Mouse (Mus musculus) embryonic facial prominence, embryonic 11.5 days (tissue): ENCODE measurements around the gene Tmem206. TPM values are rescaled to one million over a fixed set of nuclear protein-coding genes. Genes with fewer than 3 reads are reported as not detected.

Experiments
- ATAC-seq: fragments of 200-750 bp; cut with Nextera tagmentation; replicated peaks from 2 replicates; pipeline ENCODE4 v1.8.0; 2017; ENCODE audit warnings: low read depth; ENCODE audit not compliant: insufficient number of reproducible peaks, low FRiP score, low TSS enrichment
- DNase-seq: peaks from one replicate; pipeline ENCODE4 v3.0.0-alpha.2; 2015; ENCODE audit warnings: low spot score
- H3K27ac ChIP-seq: fragments of 300-500 bp; sonication (generic); replicated peaks from 2 replicates; pipeline ENCODE4 v1.5.1; 2014; ENCODE audit warnings: mild to moderate bottlenecking, low read depth, low read length, control low read depth
- H3K27me3 ChIP-seq: fragments of 300-500 bp; sonication (generic); 2 replicates; pipeline ENCODE4 v1.6.1; 2014; ENCODE audit warnings: mild to moderate bottlenecking, low read length, moderate library complexity, mixed read lengths; ENCODE audit not compliant: control insufficient read depth, insufficient read depth
- H3K36me3 ChIP-seq: fragments of 300-500 bp; sonication (generic); replicated peaks from 2 replicates; pipeline ENCODE4 v1.6.1; 2014; ENCODE audit warnings: low read depth, mild to moderate bottlenecking, low read length, moderate library complexity, mixed read lengths; ENCODE audit not compliant: control insufficient read depth, insufficient read depth
- H3K4me1 ChIP-seq: fragments of 300-500 bp; sonication (generic); 2 replicates; pipeline ENCODE4 v1.6.1; 2014; ENCODE audit warnings: low read length, mixed read lengths; ENCODE audit not compliant: control insufficient read depth, insufficient read depth
- H3K4me2 ChIP-seq: fragments of 300-500 bp; sonication (generic); 2 replicates; pipeline ENCODE4 v1.6.1; 2014; ENCODE audit warnings: low read depth, mild to moderate bottlenecking, control low read depth, low read length, moderate library complexity
- H3K4me3 ChIP-seq: fragments of 300-500 bp; sonication (generic); 2 replicates; pipeline ENCODE4 v1.5.1; 2014; ENCODE audit warnings: low read depth, low read length, control low read depth
- H3K9ac ChIP-seq: fragments of 300-500 bp; sonication (generic); replicated peaks from 2 replicates; pipeline ENCODE4 v1.6.1; 2014; ENCODE audit warnings: mild to moderate bottlenecking, control low read depth, low read length
- H3K9me3 ChIP-seq: fragments of 300-500 bp; sonication (generic); replicated peaks from 2 replicates; pipeline ENCODE4 v1.6.1; 2016; ENCODE audit warnings: mild to moderate bottlenecking, low read length, inconsistent platforms, mixed read lengths; ENCODE audit not compliant: control insufficient read depth
- WGBS: fragments of 180-500 bp; shearing (Covaris S2); extraction: QIAGEN DNeasy Blood & Tissue Kit; methylation state at CpG from one replicate; pipeline ENCODE4 v1.1.7; 2014; 5-methylcytosine and 5-hydroxymethylcytosine counted together
- polyA plus RNA-seq: library from polyadenylated mRNA; unstranded; fragments of >200 nt; fragmentation: Nextera tagmentation; extraction: Ambion mirVana; gene quantifications from 2 replicates; pipeline ENCODE4 v1.2.1, GENCODE M21; 2014

Tmem206 gene
- polyA plus RNA-seq, 1 experiment from 2014 or later: 29.6 TPM

- H3K4me3 ChIP-seq: peak overlapping the region; percentile 88
- peak; percentile 49 for DNase-seq
- 0 out of 2 replicates have a peak overlapping the region, but pooled peaks have one; percentile 41 for H3K27ac ChIP-seq
- ATAC-seq: peak; percentile 58; the same call in 1 of the 2 replicates
- H3K9ac ChIP-seq: peak overlapping the region; percentile 86
- H3K27me3 ChIP-seq: no peaks in the 10 kb centered on the region
- no peaks in the 10 kb centered on the region for H3K4me1 ChIP-seq
- H3K9me3 ChIP-seq: no peaks in the 10 kb centered on the region
- peak overlapping the region; percentile 95 for H3K4me2 ChIP-seq
- H3K36me3 ChIP-seq: no peaks in the 10 kb centered on the region
- 2% methylated on average over 28 of the region's 35 CpGs for WGBS
These were observed 646 bp downstream of the Tmem206 start for GRCm38 (mm10) chr1:191326233-191326882.

GRCm38 (mm10) chr1:191327258-191327657 is 1.5 kb downstream of the Tmem206 start:
- Histone ChIP-seq H3K9ac (no peak overlapping the region), H3K27ac (no peak overlapping the region), H3K4me3 (no peak overlapping the region), H3K9me3 (no peaks in the 10 kb centered on the region), H3K36me3 (no peaks in the 10 kb centered on the region; the same call in 1 of the 2 replicates), H3K27me3 (no peaks in the 10 kb centered on the region), H3K4me2 (no peak overlapping the region), H3K4me1 (no peaks in the 10 kb centered on the region)
- DNase-seq: no peak
- 82% methylated on average over 8 of the region's 8 CpGs for WGBS
- ATAC-seq: no peak

- no peak overlapping the region for H3K27ac ChIP-seq
- ATAC-seq (no peak), DNase-seq (no peak)
- no peaks in the 10 kb centered on the region for H3K27me3 ChIP-seq
- H3K4me2 ChIP-seq: no peak overlapping the region
- no peaks in the 10 kb centered on the region for H3K9me3 ChIP-seq
- H3K36me3 ChIP-seq: no peaks in the 10 kb centered on the region; the same call in 1 of the 2 replicates
- no peak overlapping the region for H3K9ac ChIP-seq
- 90% methylated on average over 8 of the region's 8 CpGs for WGBS
- H3K4me3 ChIP-seq: no peak overlapping the region
- H3K4me1 ChIP-seq: no peaks in the 10 kb centered on the region
These were observed 2.3 kb downstream of the Tmem206 start for GRCm38 (mm10) chr1:191328019-191328441.

- H3K36me3 ChIP-seq: no peaks in the 10 kb centered on the region; the same call in 1 of the 2 replicates
- no peak overlapping the region for H3K9ac ChIP-seq
- H3K27ac ChIP-seq: no peak overlapping the region
- ATAC-seq (no peak), DNase-seq (no peak)
- no peak overlapping the region for H3K4me2 ChIP-seq
- WGBS: 89% methylated on average over 4 of the region's 4 CpGs
- H3K4me3 ChIP-seq: no peak overlapping the region
- H3K27me3 ChIP-seq: no peaks in the 10 kb centered on the region
- H3K9me3 ChIP-seq: no peaks in the 10 kb centered on the region
- H3K4me1 ChIP-seq: no peaks in the 10 kb centered on the region
These were observed 4.6 kb downstream of the Tmem206 start for GRCm38 (mm10) chr1:191330356-191330755.

- H3K4me3 ChIP-seq: no peak overlapping the region
- H3K27ac ChIP-seq: no peak overlapping the region
- no peak for DNase-seq
- H3K27me3 ChIP-seq: no peaks in the 10 kb centered on the region
- H3K9me3 ChIP-seq: no peaks in the 10 kb centered on the region
- H3K4me1 ChIP-seq: no peaks in the 10 kb centered on the region
- no peak overlapping the region for H3K4me2 ChIP-seq
- H3K9ac ChIP-seq: no peak overlapping the region
- ATAC-seq: no peak
- WGBS: 82% methylated on average over 5 of the region's 5 CpGs
- no peaks in the 10 kb centered on the region; the same call in 1 of the 2 replicates for H3K36me3 ChIP-seq
These were observed 8.8 kb downstream of the Tmem206 start for GRCm38 (mm10) chr1:191334500-191334899.

- Histone ChIP-seq H3K9me3 (no peaks in the 10 kb centered on the region), H3K36me3 (peaks cover 11% of the 10 kb centered on the region), H3K9ac (no peak overlapping the region), H3K27ac (no peak overlapping the region), H3K4me2 (no peak overlapping the region), H3K4me3 (no peak overlapping the region), H3K4me1 (no peaks in the 10 kb centered on the region), H3K27me3 (no peaks in the 10 kb centered on the region)
- WGBS: 83% methylated on average over 2 of the region's 2 CpGs
- DNase-seq: no peak
- ATAC-seq: no peak
These were observed 14.2 kb downstream of the Tmem206 start for GRCm38 (mm10) chr1:191339876-191340275.

GRCm38 (mm10) chr1:191340530-191340929 is 14.8 kb downstream of the Tmem206 start:
- ATAC-seq: no peak
- 88% methylated on average over 4 of the region's 4 CpGs for WGBS
- H3K4me3 ChIP-seq: no peak overlapping the region

GRCm38 (mm10) chr1:191347602-191348001 is 21.9 kb downstream of the Tmem206 start:
- 89% methylated on average over 8 of the region's 8 CpGs for WGBS
- Histone ChIP-seq H3K27ac (no peak overlapping the region), H3K4me3 (no peak overlapping the region), H3K27me3 (no peaks in the 10 kb centered on the region), H3K36me3 (peaks cover 7% of the 10 kb centered on the region), H3K9me3 (no peaks in the 10 kb centered on the region), H3K4me1 (no peaks in the 10 kb centered on the region), H3K4me2 (no peak overlapping the region), H3K9ac (no peak overlapping the region)
- DNase-seq (no peak), ATAC-seq (no peak)

More at GRCm38 (mm10) chr1:191340530-191340929, 14.8 kb downstream of the Tmem206 start:
- no peak overlapping the region for H3K4me2 ChIP-seq
- H3K4me1 ChIP-seq: no peaks in the 10 kb centered on the region
- DNase-seq: no peak
- no peaks in the 10 kb centered on the region for H3K9me3 ChIP-seq
- H3K9ac ChIP-seq: no peak overlapping the region
- no peaks in the 10 kb centered on the region for H3K27me3 ChIP-seq
- H3K27ac ChIP-seq: no peak overlapping the region
- H3K36me3 ChIP-seq: peaks cover 11% of the 10 kb centered on the region
